Mouse (Mus musculus): ENCODE data around the gene Krtap4-8. TPM values are rescaled to one million over a fixed set of nuclear protein-coding genes. Genes with fewer than 3 reads are reported as not detected.
"Not testable (repeated sequence)": the region's sequence is repeated elsewhere in the genome, so short reads cannot be mapped to it uniquely, and the experiment has no call there.

Gene Krtap4-8
- total RNA-seq (2021) = not detected
- long read RNA-seq = 0 reads

- DNase-seq (ENCODE audit: low spot score in 2 of 2) = no peak
These were observed at the start of gene Krtap4-8 for GRCm38 (mm10) chr11:99780604-99781003. Gene Krtap4-8 (minus strand): TSS chr11:99780704.

- DNase-seq (ENCODE audit: low spot score in 2 of 2) = not testable (repeated sequence)
These were observed 35.1 kb upstream of the Krtap4-8 start, which contains the start of gene Gm11564 for GRCm38 (mm10) chr11:99815566-99815965. Gene Gm11564 (minus strand): TSS chr11:99815666.

- not testable (repeated sequence) for DNase-seq (ENCODE audit: low spot score in 2 of 2)
These were observed 29.3 kb upstream of the Krtap4-8 start, which contains the start of gene Krtap4-13 for GRCm38 (mm10) chr11:99809792-99810191. Gene Krtap4-13 (minus strand): TSS chr11:99809892.

GRCm38 (mm10) chr11:99804346-99804745 lies 23.8 kb upstream of the Krtap4-8 start, which contains the start of gene Gm11554:
Gene Gm11554 (minus strand): TSS chr11:99804446.
- not testable (repeated sequence) for DNase-seq (ENCODE audit: low spot score in 2 of 2)

- not testable (repeated sequence) for DNase-seq (ENCODE audit: low spot score in 2 of 2)
These were observed 18.3 kb upstream of the Krtap4-8 start, which contains the start of gene Gm11569 for GRCm38 (mm10) chr11:99798832-99799231. Gene Gm11569 (minus strand): TSS chr11:99798932.

- DNase-seq (ENCODE audit: low spot score in 2 of 2) = no peak
These were observed 12.9 kb upstream of the Krtap4-8 start, which contains the start of gene Gm11596 for GRCm38 (mm10) chr11:99793367-99793766. Gene Gm11596 (minus strand): TSS chr11:99793467.

- not testable (repeated sequence) for DNase-seq (ENCODE audit: low spot score in 2 of 2)
These were observed 4.4 kb upstream of the Krtap4-8 start, which contains the start of gene Krtap4-9 for GRCm38 (mm10) chr11:99784900-99785299. Gene Krtap4-9 (plus strand): TSS chr11:99785200.

GRCm38 (mm10) chr11:99778401-99778800 lies 2.1 kb downstream of the Krtap4-8 start:
- DNase-seq (ENCODE audit: low spot score in 2 of 2) = no peak

GRCm38 (mm10) chr11:99772813-99773212 lies 7.7 kb downstream of the Krtap4-8 start, which contains the start of gene Gm11595:
Gene Gm11595 (minus strand): TSS chr11:99772913.
- DNase-seq (ENCODE audit: low spot score in 2 of 2) = not testable (repeated sequence)

- no peak for DNase-seq (ENCODE audit: low spot score in 2 of 2)
These were observed 12.1 kb downstream of the Krtap4-8 start for GRCm38 (mm10) chr11:99768410-99768809.

- DNase-seq (ENCODE audit: low spot score in 2 of 2) = no peak
These were observed 21.6 kb downstream of the Krtap4-8 start for GRCm38 (mm10) chr11:99758877-99759276.

GRCm38 (mm10) chr11:99743985-99744384 lies 36.5 kb downstream of the Krtap4-8 start:
- DNase-seq (ENCODE audit: low spot score in 2 of 2) = no peak

GRCm38 (mm10) chr11:99734190-99734589 lies 46.3 kb downstream of the Krtap4-8 start, which contains the start of gene Gm14180:
Gene Gm14180 (minus strand): TSS chr11:99734290.
- no peak for DNase-seq (ENCODE audit: low spot score in 2 of 2)

Other genes with a start within 250 kb of the Krtap4-8 start
- not detected for gene Krt40, start 237.5 kb downstream of the Krtap4-8 start, total RNA-seq (2021)
- not detected for gene Krtap3-3, start 229.8 kb downstream of the Krtap4-8 start, total RNA-seq (2021)
- not detected for gene Krtap3-2, start 223.9 kb downstream of the Krtap4-8 start, total RNA-seq (2021)
- not detected for gene Gm11939, start 221.2 kb downstream of the Krtap4-8 start, total RNA-seq (2021)
- not detected for gene Krtap3-1, start 214.1 kb downstream of the Krtap4-8 start, total RNA-seq (2021)
- not detected for gene Krtap1-5, start 199.7 kb downstream of the Krtap4-8 start, total RNA-seq (2021)
- not detected for gene Krtap1-4, start 197.1 kb downstream of the Krtap4-8 start, total RNA-seq (2021)
- not detected for gene Krtap1-3, start 189.4 kb downstream of the Krtap4-8 start, total RNA-seq (2021)
- not detected for gene Krtap9-3, start 182.6 kb downstream of the Krtap4-8 start, total RNA-seq (2021)
- not detected for gene Gm11938, start 177.4 kb downstream of the Krtap4-8 start, total RNA-seq (2021)
- not detected for gene Gm11937, start 170.5 kb downstream of the Krtap4-8 start, total RNA-seq (2021)
- gene Krtap2-4, start 165.9 kb downstream of the Krtap4-8 start, total RNA-seq (2021) = not detected
- gene Gm11562, start 160.3 kb downstream of the Krtap4-8 start, total RNA-seq (2021) = not detected
- gene Krtap4-1, start 152.5 kb downstream of the Krtap4-8 start, total RNA-seq (2021) = not detected
- gene Krtap4-2, start 145.6 kb downstream of the Krtap4-8 start, total RNA-seq (2021) = not detected
- gene Krtap4-7, start 136.6 kb downstream of the Krtap4-8 start, total RNA-seq (2021) = not detected
- gene Gm11555, start 130.5 kb downstream of the Krtap4-8 start, total RNA-seq (2021) = not detected
- not detected for gene Gm11563, start 121.7 kb downstream of the Krtap4-8 start, total RNA-seq (2021)
- not detected for gene Krtap4-6, start 114.7 kb downstream of the Krtap4-8 start, total RNA-seq (2021)
- not detected for gene Gm14190, start 90.0 kb downstream of the Krtap4-8 start, total RNA-seq (2021)
- gene Gm14180, start 46.4 kb downstream of the Krtap4-8 start, total RNA-seq (2021) = not detected
- not detected for gene Gm11595, start 7.8 kb downstream of the Krtap4-8 start, total RNA-seq (2021)
- gene Krtap4-9, start 4.5 kb upstream of the Krtap4-8 start, total RNA-seq (2021) = not detected
- not detected for gene Gm11596, start 12.8 kb upstream of the Krtap4-8 start, total RNA-seq (2021)
- not detected for gene Gm11569, start 18.2 kb upstream of the Krtap4-8 start, total RNA-seq (2021)
- not detected for gene Gm11554, start 23.7 kb upstream of the Krtap4-8 start, total RNA-seq (2021)
- not detected for gene Krtap4-13, start 29.2 kb upstream of the Krtap4-8 start, total RNA-seq (2021)
- not detected for gene Gm11564, start 35.0 kb upstream of the Krtap4-8 start, total RNA-seq (2021)
- not detected for gene 2300003K06Rik, start 57.4 kb upstream of the Krtap4-8 start, total RNA-seq (2021)
- gene Krtap4-16, start 70.9 kb upstream of the Krtap4-8 start, total RNA-seq (2021) = not detected
- gene Gm11568, start 77.2 kb upstream of the Krtap4-8 start, total RNA-seq (2021) = not detected
- not detected for gene Gm11559, start 83.8 kb upstream of the Krtap4-8 start, total RNA-seq (2021)
- gene Krtap9-1, start 92.7 kb upstream of the Krtap4-8 start, total RNA-seq (2021) = not detected
- not detected for gene Gm11567, start 98.5 kb upstream of the Krtap4-8 start, total RNA-seq (2021)
- gene Krtap31-1, start 127.2 kb upstream of the Krtap4-8 start, total RNA-seq (2021) = not detected
- gene Gm11565, start 134.0 kb upstream of the Krtap4-8 start, total RNA-seq (2021) = not detected
- not detected for gene Krtap31-2, start 155.6 kb upstream of the Krtap4-8 start, total RNA-seq (2021)
- gene Krtap9-5, start 167.8 kb upstream of the Krtap4-8 start, total RNA-seq (2021) = not detected
- not detected for gene Krtap29-1, start 198.3 kb upstream of the Krtap4-8 start, total RNA-seq (2021)
- not detected for gene Krtap16-1, start 205.9 kb upstream of the Krtap4-8 start, total RNA-seq (2021)
- not detected for gene Krtap17-1, start 213.3 kb upstream of the Krtap4-8 start, total RNA-seq (2021)
- gene Krt33a, start 235.5 kb upstream of the Krtap4-8 start, total RNA-seq (2021) = not detected
- not detected for gene Krt33b, start 249.2 kb upstream of the Krtap4-8 start, total RNA-seq (2021)